Mouse (Mus musculus): Measurements from ENCODE around the gene Denr.

The Denr gene

GRCm38 (mm10) chr5:123906976-123907630 lies at the start of gene Denr:
Gene Denr, plus strand, starts transcription at chr5:123907175.
- DNase-seq (ENCODE audit: low spot score) = peak; percentile 100

GRCm38 (mm10) chr5:123858798-123859197 lies 48.2 kb upstream of the Denr start:
- DNase-seq (ENCODE audit: low spot score) = no peak

- no peak for DNase-seq (ENCODE audit: low spot score)
Measured at GRCm38 (mm10) chr5:123862374-123863350, 44.3 kb upstream of the Denr start.

- no peak for DNase-seq (ENCODE audit: low spot score)
Measured at GRCm38 (mm10) chr5:123863934-123864333, 43.0 kb upstream of the Denr start.

GRCm38 (mm10) chr5:123865365-123865764 lies 41.6 kb upstream of the Denr start, which contains the start of gene Hcar2:
Gene Hcar2, minus strand, starts transcription at chr5:123865499.
- no peak for DNase-seq (ENCODE audit: low spot score)

- DNase-seq (ENCODE audit: low spot score) = no peak
Measured at GRCm38 (mm10) chr5:123866457-123866856, 40.5 kb upstream of the Denr start.

GRCm38 (mm10) chr5:123869615-123870014 lies 37.4 kb upstream of the Denr start:
- DNase-seq (ENCODE audit: low spot score) = no peak

GRCm38 (mm10) chr5:123874177-123874576 lies 32.8 kb upstream of the Denr start:
- no peak for DNase-seq (ENCODE audit: low spot score)

GRCm38 (mm10) chr5:123878056-123878455 lies 28.9 kb upstream of the Denr start:
- DNase-seq (ENCODE audit: low spot score) = no peak

GRCm38 (mm10) chr5:123879928-123880327 lies 27.0 kb upstream of the Denr start, which contains the start of gene Hcar1:
Gene Hcar1, minus strand, starts transcription at chr5:123880020.
- DNase-seq (ENCODE audit: low spot score) = no peak

- no peak for DNase-seq (ENCODE audit: low spot score)
Measured at GRCm38 (mm10) chr5:123880778-123881177, 26.2 kb upstream of the Denr start.

GRCm38 (mm10) chr5:123883891-123884290 lies 23.1 kb upstream of the Denr start:
- DNase-seq (ENCODE audit: low spot score) = no peak

GRCm38 (mm10) chr5:123884332-123884731 lies 22.6 kb upstream of the Denr start:
- DNase-seq (ENCODE audit: low spot score) = no peak

GRCm38 (mm10) chr5:123886365-123886764 lies 20.6 kb upstream of the Denr start:
- no peak for DNase-seq (ENCODE audit: low spot score)

GRCm38 (mm10) chr5:123890312-123890711 lies 16.7 kb upstream of the Denr start:
- no peak for DNase-seq (ENCODE audit: low spot score)

- no peak for DNase-seq (ENCODE audit: low spot score)
Measured at GRCm38 (mm10) chr5:123890987-123891386, 16.0 kb upstream of the Denr start.

- no peak for DNase-seq (ENCODE audit: low spot score)
Measured at GRCm38 (mm10) chr5:123891669-123892068, 15.3 kb upstream of the Denr start.

GRCm38 (mm10) chr5:123893520-123893919 lies 13.5 kb upstream of the Denr start:
- DNase-seq (ENCODE audit: low spot score) = no peak

GRCm38 (mm10) chr5:123896395-123896794 lies 10.6 kb upstream of the Denr start:
- DNase-seq (ENCODE audit: low spot score) = no peak

GRCm38 (mm10) chr5:123897352-123897751 lies 9.6 kb upstream of the Denr start:
- no peak for DNase-seq (ENCODE audit: low spot score)

GRCm38 (mm10) chr5:123904059-123904672 lies 2.8 kb upstream of the Denr start:
- DNase-seq (ENCODE audit: low spot score) = no peak

- no peak for DNase-seq (ENCODE audit: low spot score)
Measured at GRCm38 (mm10) chr5:123906146-123906975, 614 bp upstream of the Denr start.
